Mouse (Mus musculus) limb, embryonic 14.5 days (tissue): ENCODE measurements around the gene Ldah. TPM values are rescaled to one million over a fixed set of nuclear protein-coding genes. Genes with fewer than 3 reads are reported as not detected.

Source experiments
- ATAC-seq: fragments of 200-750 bp; cut with Nextera tagmentation; 2 replicates; pipeline ENCODE4 v1.8.0; 2017; ENCODE audit warnings: low read depth, moderate number of reproducible peaks, moderate TSS enrichment; ENCODE audit not compliant: low FRiP score
- DNase-seq: peaks from one replicate; pipeline ENCODE4 v3.0.0-alpha.2; 2015; ENCODE audit warnings: low spot score
- H3K27ac ChIP-seq: fragments of 300-500 bp; sonication (generic); replicated peaks from 2 replicates; pipeline ENCODE4 v1.5.1; 2014; ENCODE audit warnings: low read depth, mild to moderate bottlenecking, low read length, moderate library complexity, mixed read lengths
- H3K27me3 ChIP-seq: fragments of 300-500 bp; sonication (generic); 2 replicates; pipeline ENCODE4 v1.6.1; 2014; ENCODE audit warnings: low read length, mixed read lengths; ENCODE audit not compliant: control insufficient read depth, insufficient read depth
- H3K36me3 ChIP-seq: fragments of 300-500 bp; sonication (generic); 2 replicates; pipeline ENCODE4 v1.6.1; 2014; ENCODE audit warnings: mild to moderate bottlenecking, low read length, moderate library complexity, mixed read lengths; ENCODE audit not compliant: control insufficient read depth, insufficient read depth
- H3K4me1 ChIP-seq: fragments of 300-500 bp; sonication (generic); 2 replicates; pipeline ENCODE4 v1.6.1; 2014; ENCODE audit warnings: antibody characterized with exemption, low read length, mixed read lengths; ENCODE audit not compliant: control insufficient read depth, insufficient read depth
- H3K4me2 ChIP-seq: fragments of 300-500 bp; sonication (generic); replicated peaks from 2 replicates; pipeline ENCODE4 v1.6.1; 2014; ENCODE audit warnings: low read depth, mild to moderate bottlenecking, low read length, moderate library complexity; ENCODE audit not compliant: severe bottlenecking
- H3K4me3 ChIP-seq: fragments of 300-500 bp; sonication (generic); replicated peaks from 2 replicates; pipeline ENCODE4 v1.5.1; 2014; ENCODE audit warnings: low read length
- H3K9ac ChIP-seq: fragments of 300-500 bp; sonication (generic); 2 replicates; pipeline ENCODE4 v1.6.1; 2014; ENCODE audit warnings: mild to moderate bottlenecking, low read depth, low read length, moderate library complexity; ENCODE audit not compliant: severe bottlenecking
- H3K9me3 ChIP-seq: fragments of 300-500 bp; sonication (generic); 2 replicates; pipeline ENCODE4 v1.6.1; 2016; ENCODE audit warnings: low read length; ENCODE audit not compliant: control insufficient read depth
- POLR2A ChIP-seq: fragments of 200-500 bp; IDR thresholded peaks from 2 replicates; pipeline ENCODE4 v1.8.0; 2012; ENCODE audit warnings: inconsistent platforms, mild to moderate bottlenecking, moderate library complexity, borderline replicate concordance; ENCODE audit not compliant: insufficient read depth, insufficient read length; ENCODE audit errors: extremely low read depth
- WGBS: fragments of 180-500 bp; shearing (Covaris S2); extraction: QIAGEN DNeasy Blood & Tissue Kit; methylation state at CpG from one replicate; pipeline ENCODE4 v1.1.7; 2014; 5-methylcytosine and 5-hydroxymethylcytosine counted together
- polyA plus RNA-seq, 2 experiments: library from polyadenylated mRNA; depleted of rRNA in 1 of 2; stranded (reverse) in 1 of 2; unstranded in 1 of 2; fragments of >200 nt; fragmentation: Nextera tagmentation in 1 of 2; extraction: Ambion mirVana in 1 of 2; gene quantifications; 2 replicates each; pipeline versions ENCODE4 v1.2.1 to v1.2.3; 2012 to 2014

Ldah gene
- polyA plus RNA-seq, 2 experiments, result 36.5 to 40.1 TPM

DNA sequence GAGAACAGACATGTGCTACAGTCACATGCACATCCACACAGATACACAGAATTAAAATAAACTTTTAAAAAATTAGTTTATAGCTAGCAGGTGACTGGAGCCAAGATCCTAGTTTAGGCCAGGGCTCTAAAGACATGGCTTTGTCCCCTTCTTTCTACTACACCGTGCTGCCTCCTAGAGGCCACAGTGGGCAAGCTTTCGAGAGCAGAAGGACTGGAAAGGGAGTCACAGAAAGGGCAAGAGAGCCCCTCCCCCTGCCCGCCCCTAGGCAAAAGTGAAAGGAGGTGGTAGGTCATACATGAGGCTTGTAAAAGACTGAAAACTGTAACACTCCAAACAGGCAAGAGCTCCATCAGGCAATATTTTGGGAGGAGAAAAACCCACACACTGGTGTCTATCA, 80.1 kb downstream of the Ldah start:
- no peaks in the 10 kb centered on the region for H3K9me3 ChIP-seq
- H3K27ac ChIP-seq, result no peak overlapping the region
- no peaks in the 10 kb centered on the region for H3K27me3 ChIP-seq
- TF ChIP-seq POLR2A, result no peak
- H3K9ac ChIP-seq, result no peak overlapping the region
- H3K4me3 ChIP-seq, result no peak overlapping the region
- no peaks in the 10 kb centered on the region for H3K4me1 ChIP-seq
- ATAC-seq (no peak), DNase-seq (no peak)
- no peak overlapping the region for H3K4me2 ChIP-seq
- WGBS, result 60% methylated on average over 3 of the region's 3 CpGs
- peaks cover 10% of the 10 kb centered on the region; the same call in 1 of the 2 replicates for H3K36me3 ChIP-seq

DNA sequence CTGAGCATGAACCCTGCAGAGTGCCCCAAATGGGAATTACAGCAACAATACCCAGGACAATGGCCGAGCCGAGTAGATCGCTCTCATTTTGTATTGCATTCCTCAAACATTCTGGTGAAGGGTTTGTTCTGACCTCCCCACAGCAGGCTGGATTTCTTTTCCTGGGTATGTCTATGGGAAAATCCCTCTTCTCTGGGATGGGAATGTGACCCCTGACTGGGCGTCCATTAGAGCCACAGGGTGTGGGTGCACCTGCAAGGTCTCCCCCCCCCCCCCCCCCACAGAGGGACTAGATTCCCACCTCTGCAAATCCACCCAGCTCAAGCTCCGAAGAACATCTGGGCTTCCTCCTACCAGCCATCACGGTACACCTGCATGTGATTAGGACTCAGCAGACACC, 81.2 kb downstream of the Ldah start:
- ATAC-seq (no peak), DNase-seq (no peak)
- Histone ChIP-seq H3K9ac (no peak overlapping the region), H3K9me3 (no peaks in the 10 kb centered on the region), H3K4me2 (no peak overlapping the region), H3K27ac (no peak overlapping the region), H3K36me3 (peaks cover 6% of the 10 kb centered on the region; the same call in 1 of the 2 replicates), H3K27me3 (no peaks in the 10 kb centered on the region), H3K4me3 (no peak overlapping the region), H3K4me1 (no peaks in the 10 kb centered on the region)
- 72% methylated on average over 6 of the region's 6 CpGs for WGBS
- no peak for TF ChIP-seq POLR2A

DNA sequence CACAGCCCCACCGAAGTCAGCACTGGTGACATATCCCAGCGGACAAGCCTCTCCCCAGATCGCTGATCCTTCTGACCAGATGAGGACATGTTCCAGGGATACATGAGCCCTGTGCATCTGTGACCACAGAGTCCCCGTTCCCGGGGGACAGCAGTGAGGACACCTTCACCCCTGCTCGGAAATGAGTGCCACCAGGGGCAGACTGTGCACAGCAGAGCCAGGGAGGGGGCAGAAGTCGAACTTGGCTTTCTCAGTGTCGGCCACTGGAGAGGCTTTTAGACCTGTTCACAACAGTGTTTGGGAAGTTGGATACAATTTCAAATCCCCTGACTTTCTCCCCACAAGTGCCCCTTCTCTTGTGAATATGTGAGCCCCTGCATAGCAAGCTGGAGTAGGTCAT, 81.6 kb downstream of the Ldah start:
- Histone ChIP-seq H3K4me3 (no peak overlapping the region), H3K4me2 (no peak overlapping the region), H3K36me3 (peaks cover 4% of the 10 kb centered on the region; the same call in 1 of the 2 replicates), H3K27me3 (no peaks in the 10 kb centered on the region), H3K4me1 (no peaks in the 10 kb centered on the region), H3K27ac (no peak overlapping the region), H3K9me3 (no peaks in the 10 kb centered on the region), H3K9ac (no peak overlapping the region)
- TF ChIP-seq POLR2A, result no peak
- DNase-seq (no peak), ATAC-seq (no peak)
- 79% methylated on average over 8 of the region's 8 CpGs for WGBS

DNA sequence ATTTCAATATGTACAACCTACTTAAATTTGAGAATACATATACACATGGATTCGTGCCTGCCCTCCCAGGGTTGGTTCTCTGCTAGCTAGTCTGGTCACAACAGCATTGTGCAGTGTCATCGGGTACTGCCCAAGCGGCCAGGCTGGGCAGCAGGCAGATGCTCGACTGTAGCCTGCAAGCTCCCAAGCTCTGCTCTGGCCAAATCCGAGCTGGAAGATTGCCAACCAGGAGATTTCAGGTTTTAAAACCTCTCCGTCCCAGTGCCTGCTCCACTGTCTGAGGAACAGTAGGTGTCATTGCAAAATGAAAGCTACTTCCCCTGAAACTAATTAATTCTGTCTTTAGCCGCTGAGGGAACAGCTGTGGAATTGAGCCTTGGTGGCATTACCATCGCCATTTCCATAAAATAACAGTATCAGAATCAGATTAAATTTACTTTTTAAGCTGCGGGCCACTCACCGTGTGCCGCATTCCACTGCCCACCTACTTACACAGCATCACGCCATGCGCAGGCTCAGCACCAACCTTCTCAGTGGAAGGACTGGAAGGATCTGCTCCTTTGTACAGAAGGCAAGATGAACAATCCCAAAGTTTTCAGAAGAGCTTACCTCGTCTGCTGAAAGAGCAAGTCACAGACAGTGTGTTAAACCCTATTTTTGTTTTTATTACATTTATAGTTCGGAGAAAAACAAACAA, 83.4 kb downstream of the Ldah start:
- no peak overlapping the region for H3K27ac ChIP-seq
- DNase-seq (no peak), ATAC-seq (no peak)
- peaks cover 16% of the 10 kb centered on the region; the same call in 1 of the 2 replicates for H3K27me3 ChIP-seq
- WGBS, result 49% methylated on average over 15 of the region's 15 CpGs
- no peak for TF ChIP-seq POLR2A
- H3K9ac ChIP-seq, result no peak overlapping the region
- H3K36me3 ChIP-seq, result no peaks in the 10 kb centered on the region
- H3K9me3 ChIP-seq, result no peaks in the 10 kb centered on the region
- no peaks in the 10 kb centered on the region for H3K4me1 ChIP-seq
- H3K4me2 ChIP-seq, result no peak overlapping the region
- no peak overlapping the region for H3K4me3 ChIP-seq

DNA sequence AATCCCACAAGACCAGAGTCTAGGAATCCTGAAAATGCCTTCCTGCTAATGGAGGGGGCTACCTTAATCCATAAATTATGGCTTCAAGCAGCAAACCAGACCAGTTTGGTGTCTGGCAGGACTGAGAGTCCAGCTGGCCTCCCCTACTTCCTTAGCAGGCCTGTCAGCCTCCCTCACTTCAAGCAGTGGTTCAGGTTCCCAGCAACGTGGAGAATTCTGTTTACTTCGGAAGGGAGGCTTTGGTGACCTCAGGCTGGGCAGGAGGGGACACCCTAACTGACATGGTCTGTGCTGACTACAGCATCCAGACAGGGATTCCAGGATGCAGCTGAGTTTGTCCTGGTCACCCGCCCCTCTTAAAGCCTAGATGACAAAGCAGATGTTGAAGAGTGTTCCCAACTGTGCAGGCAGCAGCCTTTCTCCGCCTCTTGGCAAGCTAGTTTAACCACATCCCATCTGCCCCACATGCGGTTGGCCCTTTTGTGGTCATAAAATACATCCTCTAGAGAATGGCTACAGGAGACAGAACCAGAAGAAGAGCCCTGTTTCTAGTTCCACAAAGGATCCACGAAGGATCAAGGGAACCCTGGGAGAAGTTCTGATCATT, 87.5 kb downstream of the Ldah start:
- DNase-seq (no peak), ATAC-seq (no peak)
- Histone ChIP-seq H3K9me3 (no peaks in the 10 kb centered on the region), H3K4me2 (no peak overlapping the region), H3K27me3 (peaks cover 56% of the 10 kb centered on the region), H3K4me1 (peaks cover 7% of the 10 kb centered on the region; the same call in 1 of the 2 replicates), H3K36me3 (no peaks in the 10 kb centered on the region), H3K27ac (no peak overlapping the region), H3K4me3 (no peak overlapping the region), H3K9ac (no peak overlapping the region)
- WGBS, result 41% methylated on average over 6 of the region's 6 CpGs
- TF ChIP-seq POLR2A, result no peak
